Mouse (Mus musculus) lung, postnatal 10 days (tissue): ENCODE data around the gene Rplp2.
A peak's percentile ranks its signal among the peaks of the same experiment; 100 is the strongest.

Source experiments
- DNase-seq: peaks from one replicate; pipeline ENCODE4 v3.0.0; 2021

Rplp2 gene

GRCm38 (mm10) chr7:141485186-141485585 is 38.0 kb downstream of the Rplp2 start:
- no peak for DNase-seq

- DNase-seq: no peak
Measured at GRCm38 (mm10) chr7:141485606-141486005, 38.4 kb downstream of the Rplp2 start.

- DNase-seq: no peak
Measured at GRCm38 (mm10) chr7:141486239-141486638, 39.1 kb downstream of the Rplp2 start.

- no peak for DNase-seq
Measured at GRCm38 (mm10) chr7:141487141-141487540, 40.0 kb downstream of the Rplp2 start.

GRCm38 (mm10) chr7:141491151-141491550 is 44.0 kb downstream of the Rplp2 start:
- DNase-seq: peak; percentile 31

GRCm38 (mm10) chr7:141492738-141493137 is 45.6 kb downstream of the Rplp2 start:
- DNase-seq: no peak

- no peak for DNase-seq
Measured at GRCm38 (mm10) chr7:141493729-141494128, 46.6 kb downstream of the Rplp2 start.

- no peak for DNase-seq
Measured at GRCm38 (mm10) chr7:141495379-141495778, 48.2 kb downstream of the Rplp2 start.

GRCm38 (mm10) chr7:141495940-141496339 is 48.8 kb downstream of the Rplp2 start:
- no peak for DNase-seq

- DNase-seq: no peak
Measured at GRCm38 (mm10) chr7:141497600-141497999, 50.4 kb downstream of the Rplp2 start.
